ENCODE assay signal across 18 mouse cellular contexts in the genomic region with DNA sequence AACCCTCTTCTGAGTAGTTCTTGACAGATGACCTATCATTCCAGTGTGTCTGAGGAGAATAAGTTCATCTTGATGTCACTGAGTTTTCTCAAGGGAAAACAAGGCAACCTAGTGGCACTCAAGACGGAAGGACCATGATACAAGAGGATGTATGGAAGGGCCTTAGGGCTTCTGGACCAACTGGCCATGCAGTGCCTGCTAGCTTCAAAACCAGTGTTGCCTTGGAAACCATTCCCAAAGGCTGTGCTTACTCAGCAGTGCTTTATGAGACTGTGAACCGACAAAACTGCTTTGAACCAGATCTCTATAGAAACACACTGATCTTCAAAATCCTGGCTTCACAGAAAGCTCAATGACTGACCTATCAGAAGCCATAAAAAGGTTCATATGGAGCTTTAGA. TPM values are rescaled to one million over a fixed set of nuclear protein-coding genes. Genes with fewer than 3 reads are reported as not detected.
"Had no signal": no experiment of that assay in that cellular context is flagged by ENCODE, and none has a peak within 500 bp of the region (broad histone marks: within the 10 kb centered on the region; RNA-seq: fewer than 3 reads in every experiment).

No protein-coding gene starts in this region.

- H3K4me3 ChIP-seq: limb, embryonic 12.5 days; liver, embryonic 13.5 days; lung, embryonic 15.5 days; megakaryocyte, embryonic 14.5 days; midbrain, embryonic 15.5 days had no signal

- H3K4me2 ChIP-seq: limb, embryonic 12.5 days; liver, embryonic 13.5 days; lung, embryonic 15.5 days; midbrain, embryonic 15.5 days had no signal

- H3K27ac ChIP-seq: kidney, postnatal 0 days; limb, embryonic 12.5 days; liver, embryonic 13.5 days; lung, embryonic 15.5 days; macrophage; stomach, postnatal 0 days had no signal

- DNase-seq: kidney, adult 9 months; kidney, postnatal 36 days; layer of hippocampus, adult 9-11 months; layer of hippocampus, postnatal 36 days; liver; liver, embryonic 13.5 days; liver, postnatal 0 days; lung, postnatal 14 days; thymus, adult 18-20 months; thymus, postnatal 14 days had no signal

- H3K36me3 ChIP-seq: limb, embryonic 12.5 days; liver, embryonic 13.5 days; lung, embryonic 15.5 days; midbrain, embryonic 15.5 days had no signal

- H3K9me3 ChIP-seq: limb, embryonic 12.5 days; liver, embryonic 13.5 days; lung, embryonic 15.5 days; midbrain, embryonic 15.5 days had no signal

- H3K27me3 ChIP-seq: midbrain, embryonic 15.5 days had no signal

- ATAC-seq: liver, postnatal 0 days; midbrain, embryonic 15.5 days had no signal

- H3K4me1 ChIP-seq: limb, embryonic 12.5 days; liver, embryonic 13.5 days; lung, embryonic 15.5 days; midbrain, embryonic 15.5 days had no signal

- H3K9ac ChIP-seq: limb, embryonic 12.5 days; liver, embryonic 13.5 days; liver, postnatal 0 days; lung, embryonic 15.5 days; midbrain, embryonic 15.5 days had no signal

RNA-seq across cellular contexts. Expression of a gene that starts 16.6 kb away (rescaled TPM):
- polyA plus RNA-seq: kidney, postnatal 0 days; macrophage; neural tube, embryonic 14.5 days had no signal
